Mouse (Mus musculus): Measurements from ENCODE around the gene Cnot9. TPM values are rescaled to one million over a fixed set of nuclear protein-coding genes. Genes with fewer than 3 reads are reported as not detected.

Cnot9 gene
- total RNA-seq, 2 experiments from 2014 or later: 12.6 to 13.0 TPM

Other genes with a start within 250 kb of the Cnot9 start
- gene Gpbar1, start 227.5 kb upstream of the Cnot9 start, total RNA-seq (2021): not detected
- 100 to 1,000 TPM in 1 of 2 experiments, 10 to 100 TPM in 1; 99.8 to 102 TPM for gene Aamp, start 221.3 kb upstream of the Cnot9 start, total RNA-seq (2021)
- 100 to 1,000 TPM; 138 to 151 TPM for gene Pnkd, start 221.1 kb upstream of the Cnot9 start, total RNA-seq (2021)
- gene Tmbim1, start 200.4 kb upstream of the Cnot9 start, total RNA-seq (2021): 10 to 100 TPM; 40.2 to 46.3 TPM
- under 1 TPM in 1 of 2 experiments, not detected in 1; 0.44 TPM for gene Catip, start 143.9 kb upstream of the Cnot9 start, total RNA-seq (2021)
- 1 to 10 TPM; 5.3 to 5.4 TPM for gene Slc11a1, start 130.9 kb upstream of the Cnot9 start, total RNA-seq (2021)
- gene Ctdsp1, start 114.5 kb upstream of the Cnot9 start, total RNA-seq (2021): 100 to 1,000 TPM; 107 to 116 TPM
- gene Vil1, start 96.7 kb upstream of the Cnot9 start, total RNA-seq (2021): 1 to 10 TPM; 1.2 to 1.5 TPM
- under 1 TPM in 1 of 2 experiments, not detected in 1; 0.15 TPM for gene Plcd4, start 36.8 kb downstream of the Cnot9 start, total RNA-seq (2021)
- gene Usp37, start 38.2 kb downstream of the Cnot9 start, total RNA-seq (2021): 1 to 10 TPM; 9.0 to 9.9 TPM
- 10 to 100 TPM; 10.6 to 13.2 TPM for gene Zfp142, start 82.2 kb downstream of the Cnot9 start, total RNA-seq (2021)
- 10 to 100 TPM; 33.6 to 35.2 TPM for gene Bcs1l, start 82.2 kb downstream of the Cnot9 start, total RNA-seq (2021)
- gene Rnf25, start 95.3 kb downstream of the Cnot9 start, total RNA-seq (2021): 10 to 100 TPM; 13.8 to 19.6 TPM
- gene Stk36, start 95.4 kb downstream of the Cnot9 start, total RNA-seq (2021): under 1 TPM; 0.64 to 0.74 TPM
- gene Ttll4, start 155.7 kb downstream of the Cnot9 start, total RNA-seq (2021): 1 to 10 TPM; 9.1 to 9.3 TPM
- gene Cyp27a1, start 207.5 kb downstream of the Cnot9 start, total RNA-seq (2021): 10 to 100 TPM; 11.0 to 15.5 TPM
- 1 to 10 TPM; 1.4 to 1.7 TPM for gene Prkag3, start 243.2 kb downstream of the Cnot9 start, total RNA-seq (2021)